Mouse (Mus musculus) retina, adult 2 months (tissue): Measurements from ENCODE around the gene Bud31.
"Not testable (repeated sequence)": the region's sequence is repeated elsewhere in the genome, so short reads cannot be mapped to it uniquely, and the experiment has no call there.

Experiments
- DNase-seq: peaks from one replicate; pipeline ENCODE4 v3.0.0-alpha.2; 2012; ENCODE audit warnings: low read depth, low spot score

Bud31 gene

GRCm38 (mm10) chr5:145139571-145140519 lies at the start of gene Bud31, which contains the start of gene Pdap1:
Bud31 (plus strand) TSS chr5:145140362.
Pdap1 (minus strand) TSS chr5:145140238.
- DNase-seq, result peak; percentile 93

- DNase-seq, result no peak
Measured at GRCm38 (mm10) chr5:145096195-145096594, 44.0 kb upstream of the Bud31 start.

- DNase-seq, result no peak
Measured at GRCm38 (mm10) chr5:145098340-145098821, 41.8 kb upstream of the Bud31 start.

- DNase-seq, result no peak
Measured at GRCm38 (mm10) chr5:145100960-145101359, 39.2 kb upstream of the Bud31 start.

- DNase-seq, result not testable (repeated sequence)
Measured at GRCm38 (mm10) chr5:145101451-145101850, 38.7 kb upstream of the Bud31 start.

- DNase-seq, result no peak
Measured at GRCm38 (mm10) chr5:145102706-145103105, 37.5 kb upstream of the Bud31 start.

- no peak for DNase-seq
Measured at GRCm38 (mm10) chr5:145104328-145104727, 35.8 kb upstream of the Bud31 start.

- DNase-seq, result no peak
Measured at GRCm38 (mm10) chr5:145105694-145106275, 34.4 kb upstream of the Bud31 start.

- no peak for DNase-seq
Measured at GRCm38 (mm10) chr5:145110401-145110800, 29.8 kb upstream of the Bud31 start.

GRCm38 (mm10) chr5:145112566-145112965 lies 27.6 kb upstream of the Bud31 start:
- no peak for DNase-seq

GRCm38 (mm10) chr5:145113416-145113815 lies 26.7 kb upstream of the Bud31 start:
- DNase-seq, result no peak

GRCm38 (mm10) chr5:145114071-145114605 lies 26.0 kb upstream of the Bud31 start, which contains the start of gene Arpc1b:
Arpc1b (plus strand) TSS chr5:145114215.
- DNase-seq, result no peak

- DNase-seq, result no peak
Measured at GRCm38 (mm10) chr5:145114606-145115473, 25.3 kb upstream of the Bud31 start.

- no peak for DNase-seq
Measured at GRCm38 (mm10) chr5:145115736-145116135, 24.4 kb upstream of the Bud31 start.

- DNase-seq, result no peak
Measured at GRCm38 (mm10) chr5:145116316-145116715, 23.8 kb upstream of the Bud31 start.

- DNase-seq, result no peak
Measured at GRCm38 (mm10) chr5:145116916-145117315, 23.2 kb upstream of the Bud31 start.

GRCm38 (mm10) chr5:145118005-145118404 lies 22.2 kb upstream of the Bud31 start:
- DNase-seq, result no peak

- DNase-seq, result no peak
Measured at GRCm38 (mm10) chr5:145118461-145118860, 21.7 kb upstream of the Bud31 start.

GRCm38 (mm10) chr5:145119385-145119784 lies 20.8 kb upstream of the Bud31 start:
- no peak for DNase-seq

- DNase-seq, result no peak
Measured at GRCm38 (mm10) chr5:145120921-145121320, 19.2 kb upstream of the Bud31 start.

GRCm38 (mm10) chr5:145123396-145123795 lies 16.8 kb upstream of the Bud31 start:
- DNase-seq, result no peak
